ENCODE assay signal across 1 mouse cellular context in genomic region chr19:57340900-57341742, GRCm38 (mm10).
TF ChIP-seq lines count a peak whose summit lies in the region.

No protein-coding gene starts in this region.

TF ChIP-seq in MEL, 35 proteins besides CTCF, POLR2A, EP300 and RAD21 (continued from another document):
- no peak for TF ChIP-seq ZC3H11A (IDR thresholded peaks at IDR 0.05; ENCODE audit: low read depth, low read length)
- no peak for TF ChIP-seq GABPA (IDR thresholded peaks at IDR 0.05; ENCODE audit: low read depth, low read length)
- TF ChIP-seq HCFC1 (IDR thresholded peaks at IDR 0.05; ENCODE audit: low read depth, low read length) = no peak
- TF ChIP-seq ZKSCAN1 (IDR thresholded peaks at IDR 0.05; ENCODE audit: low read depth, low read length) = no peak
- no peak for TF ChIP-seq TBP (IDR thresholded peaks at IDR 0.05; ENCODE audit: low read depth, low read length)
- no peak for TF ChIP-seq NELFE (IDR thresholded peaks at IDR 0.05; ENCODE audit: low read depth, low read length)
- TF ChIP-seq MEF2A (IDR thresholded peaks at IDR 0.05; ENCODE audit: extremely low read depth, insufficient replicate concordance, low read depth, low read length, poor library complexity, severe bottlenecking) = no peak
- 0 out of 2 replicates have a peak, but pooled peaks have one; percentile 18 for TF ChIP-seq TCF12 (IDR thresholded peaks at IDR 0.05; ENCODE audit: low read depth, low read length)
- no peak for TF ChIP-seq USF2 (IDR thresholded peaks at IDR 0.05; ENCODE audit: borderline replicate concordance in 1 of 2, insufficient read depth in 1 of 2, low read depth in 1 of 2, low read length in 2 of 2)
- no peak for TF ChIP-seq CHD2 (IDR thresholded peaks at IDR 0.05; ENCODE audit: low read length)
- no peak for TF ChIP-seq POLR2AphosphoS2 (IDR thresholded peaks at IDR 0.05; ENCODE audit: low read length)
- TF ChIP-seq ZMIZ1 (IDR thresholded peaks at IDR 0.05; ENCODE audit: low read depth, low read length) = no peak
- TF ChIP-seq BHLHE40 (IDR thresholded peaks at IDR 0.05; ENCODE audit: borderline replicate concordance, low read depth, low read length) = no peak
- TF ChIP-seq MYB (IDR thresholded peaks at IDR 0.05; ENCODE audit: low read depth, low read length) = no peak
- TF ChIP-seq TAL1 (IDR thresholded peaks at IDR 0.05; ENCODE audit: low read length) = no peak
- TF ChIP-seq ETS1 (IDR thresholded peaks at IDR 0.05; ENCODE audit: low read depth, low read length) = 0 out of 2 replicates have a peak, but pooled peaks have one; percentile 27
- no peak for TF ChIP-seq MAX (IDR thresholded peaks at IDR 0.05; ENCODE audit: low read length)
